Mouse (Mus musculus): ENCODE measurements around the gene Fam57b. TPM values are rescaled to one million over a fixed set of nuclear protein-coding genes. Genes with fewer than 3 reads are reported as not detected.

The Fam57b gene
- polyA plus RNA-seq, 1 experiment from 2014 or later, result 4.1 TPM

GRCm38 (mm10) chr7:126779983-126780970 is 17.2 kb upstream of the Fam57b start:
- Histone ChIP-seq H3K27me3 (ENCODE audit: low read depth, poor library complexity, severe bottlenecking) (no peaks in the 10 kb centered on the region), H3K4me1 (peaks cover 68% of the 10 kb centered on the region)
- 2% methylated on average over 21 of the region's 21 CpGs for WGBS

GRCm38 (mm10) chr7:126780971-126781635 is 16.4 kb upstream of the Fam57b start, which contains the start of gene Tbx6:
Gene Tbx6 (plus strand): TSS chr7:126781483.
- Histone ChIP-seq H3K9me3 (replicated peaks) (no peaks in the 10 kb centered on the region), H3K36me3 (peaks cover 34% of the 10 kb centered on the region), H3K4me3 (peak within 1 kb of the TSS; percentile 58), H3K27ac (replicated peaks) (peak within 1 kb of the TSS; percentile 82), H3K4me1 (peaks cover 59% of the 10 kb centered on the region), H3K27me3 (ENCODE audit: low read depth, poor library complexity, severe bottlenecking) (no peaks in the 10 kb centered on the region)
- WGBS, result 9% methylated on average over 22 of the region's 22 CpGs
- no peak for DNase-seq (ENCODE audit: low spot score)

More at GRCm38 (mm10) chr7:126779983-126780970, 17.2 kb upstream of the Fam57b start:
- Histone ChIP-seq H3K27ac (replicated peaks) (peak overlapping the region; percentile 82), H3K4me3 (peak overlapping the region; percentile 58), H3K36me3 (peaks cover 26% of the 10 kb centered on the region), H3K9me3 (replicated peaks) (no peaks in the 10 kb centered on the region)
- DNase-seq (ENCODE audit: low spot score), result peak; percentile 90

- Histone ChIP-seq H3K36me3 (peaks cover 41% of the 10 kb centered on the region), H3K4me1 (peaks cover 52% of the 10 kb centered on the region), H3K27ac (replicated peaks) (peak overlapping the region; percentile 82), H3K9me3 (replicated peaks) (no peaks in the 10 kb centered on the region), H3K27me3 (ENCODE audit: low read depth, poor library complexity, severe bottlenecking) (no peaks in the 10 kb centered on the region), H3K4me3 (peak overlapping the region; percentile 58)
- no peak for DNase-seq (ENCODE audit: low spot score)
- 42% methylated on average over 11 of the region's 11 CpGs for WGBS
Observed at GRCm38 (mm10) chr7:126781661-126782370, 15.7 kb upstream of the Fam57b start.

GRCm38 (mm10) chr7:126782693-126783092 is 14.8 kb upstream of the Fam57b start:
- Histone ChIP-seq H3K27ac (replicated peaks) (no peak overlapping the region), H3K4me3 (no peak overlapping the region), H3K27me3 (ENCODE audit: low read depth, poor library complexity, severe bottlenecking) (no peaks in the 10 kb centered on the region), H3K4me1 (peaks cover 44% of the 10 kb centered on the region), H3K9me3 (replicated peaks) (no peaks in the 10 kb centered on the region), H3K36me3 (peaks cover 50% of the 10 kb centered on the region)
- WGBS, result 87% methylated on average over 13 of the region's 13 CpGs
- DNase-seq (ENCODE audit: low spot score), result no peak

GRCm38 (mm10) chr7:126784469-126784868 is 13.0 kb upstream of the Fam57b start:
- Histone ChIP-seq H3K4me3 (no peak overlapping the region), H3K4me1 (peaks cover 33% of the 10 kb centered on the region), H3K27ac (replicated peaks) (no peak overlapping the region), H3K36me3 (peaks cover 68% of the 10 kb centered on the region), H3K9me3 (replicated peaks) (no peaks in the 10 kb centered on the region), H3K27me3 (ENCODE audit: low read depth, poor library complexity, severe bottlenecking) (no peaks in the 10 kb centered on the region)
- 90% methylated on average over 7 of the region's 7 CpGs for WGBS
- no peak for DNase-seq (ENCODE audit: low spot score)

GRCm38 (mm10) chr7:126785056-126785455 is 12.4 kb upstream of the Fam57b start:
- Histone ChIP-seq H3K9me3 (replicated peaks) (no peaks in the 10 kb centered on the region), H3K4me3 (no peak overlapping the region), H3K27me3 (ENCODE audit: low read depth, poor library complexity, severe bottlenecking) (no peaks in the 10 kb centered on the region), H3K36me3 (peaks cover 74% of the 10 kb centered on the region), H3K4me1 (peaks cover 29% of the 10 kb centered on the region), H3K27ac (replicated peaks) (no peak overlapping the region)
- no peak for DNase-seq (ENCODE audit: low spot score)
- WGBS, result 84% methylated on average over 4 of the region's 4 CpGs

- H3K36me3 ChIP-seq, result peaks cover 83% of the 10 kb centered on the region
- H3K27ac ChIP-seq (replicated peaks), result no peak overlapping the region
- 94% methylated on average over 14 of the region's 14 CpGs for WGBS
- no peaks in the 10 kb centered on the region for H3K27me3 ChIP-seq (ENCODE audit: low read depth, poor library complexity, severe bottlenecking)
- H3K4me1 ChIP-seq, result peaks cover 30% of the 10 kb centered on the region
- no peak overlapping the region for H3K4me3 ChIP-seq
- DNase-seq (ENCODE audit: low spot score), result no peak
- H3K9me3 ChIP-seq (replicated peaks), result no peaks in the 10 kb centered on the region
Observed at GRCm38 (mm10) chr7:126786142-126786541, 11.3 kb upstream of the Fam57b start.

- DNase-seq (ENCODE audit: low spot score), result no peak
- 94% methylated on average over 4 of the region's 4 CpGs for WGBS
- Histone ChIP-seq H3K4me1 (peaks cover 30% of the 10 kb centered on the region), H3K4me3 (0 out of 2 replicates have a peak overlapping the region, but pooled peaks have one; percentile 9), H3K27me3 (ENCODE audit: low read depth, poor library complexity, severe bottlenecking) (no peaks in the 10 kb centered on the region), H3K36me3 (peaks cover 74% of the 10 kb centered on the region), H3K9me3 (replicated peaks) (no peaks in the 10 kb centered on the region), H3K27ac (replicated peaks) (no peak overlapping the region)
Observed at GRCm38 (mm10) chr7:126789141-126789540, 8.3 kb upstream of the Fam57b start.

GRCm38 (mm10) chr7:126791851-126792720 is 5.4 kb upstream of the Fam57b start, which contains the start of gene Ppp4c:
Gene Ppp4c (minus strand): TSS chr7:126792496.
- H3K9me3 ChIP-seq (replicated peaks), result no peaks in the 10 kb centered on the region
- peak within 1 kb of the TSS; percentile 97 for H3K27ac ChIP-seq (replicated peaks)
- peak within 1 kb of the TSS; percentile 89 for H3K4me3 ChIP-seq
- H3K36me3 ChIP-seq, result peaks cover 74% of the 10 kb centered on the region
- peak; percentile 99 for DNase-seq (ENCODE audit: low spot score)
- peaks cover 48% of the 10 kb centered on the region for H3K4me1 ChIP-seq
- under 1% methylated on average over 83 of the region's 83 CpGs for WGBS
- H3K27me3 ChIP-seq (ENCODE audit: low read depth, poor library complexity, severe bottlenecking), result no peaks in the 10 kb centered on the region

- Histone ChIP-seq H3K27me3 (ENCODE audit: low read depth, poor library complexity, severe bottlenecking) (no peaks in the 10 kb centered on the region), H3K9me3 (replicated peaks) (no peaks in the 10 kb centered on the region), H3K36me3 (peaks cover 74% of the 10 kb centered on the region), H3K27ac (replicated peaks) (peak overlapping the region; percentile 97), H3K4me1 (peaks cover 56% of the 10 kb centered on the region), H3K4me3 (peak overlapping the region; percentile 89)
- DNase-seq (ENCODE audit: low spot score), result no peak
- WGBS, result 29% methylated on average over 11 of the region's 11 CpGs
Observed at GRCm38 (mm10) chr7:126792721-126793443, 4.6 kb upstream of the Fam57b start.
